Mouse (Mus musculus) G1E-ER4 (cell line): ENCODE results near the gene Camkk2. TPM values are rescaled to one million over a fixed set of nuclear protein-coding genes. Genes with fewer than 3 reads are reported as not detected.

Experiments
- GATA1 ChIP-seq: IDR thresholded peaks from one replicate; pipeline ENCODE4 v1.8.0; 2012; ENCODE audit warnings: low read length, inconsistent platforms
- polyA plus RNA-seq: library from polyadenylated mRNA; stranded (reverse); fragments of >175 nt; gene quantifications from 2 replicates; pipeline ENCODE4 v1.2.3, GENCODE M21; 2012

Camkk2 gene
- polyA plus RNA-seq, 1 experiment = 31.9 TPM

DNA sequence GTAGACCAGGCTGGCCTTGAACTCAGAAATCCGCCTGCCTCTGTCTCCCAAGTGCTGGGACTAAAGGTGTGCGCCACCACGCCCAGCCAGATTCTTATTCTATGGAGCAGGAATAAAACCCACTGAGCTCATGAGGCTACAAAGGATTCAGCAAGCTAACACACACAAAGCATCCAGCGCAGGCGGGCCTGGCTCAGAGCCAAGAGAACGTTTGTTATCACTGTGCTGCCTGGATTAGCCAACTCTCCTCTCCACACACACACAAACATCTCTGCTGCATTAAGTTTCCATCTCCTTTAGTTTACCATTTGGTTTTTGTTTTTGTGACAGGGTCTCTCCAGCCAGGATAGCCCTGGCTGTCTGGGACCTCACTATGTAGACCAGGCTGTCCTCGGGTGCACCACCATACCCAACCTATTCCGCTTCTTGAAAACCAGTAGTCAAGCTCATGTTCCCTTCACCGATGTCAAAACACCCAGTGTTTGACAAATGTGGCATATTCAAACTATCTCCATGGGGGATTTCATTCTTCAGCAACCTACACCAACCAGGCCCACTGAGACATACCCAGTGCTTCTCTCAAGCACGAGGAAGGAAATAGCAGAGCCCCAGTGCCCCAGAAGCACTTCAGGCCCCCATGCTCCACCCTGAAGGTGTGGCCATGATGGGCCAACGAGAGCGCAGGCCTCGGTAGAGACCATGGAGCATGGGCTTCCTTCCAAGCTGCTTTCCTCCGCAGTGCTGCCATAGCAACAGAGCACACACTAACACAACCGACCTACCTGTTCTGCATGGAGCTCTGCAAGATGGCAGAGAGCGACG lies 19.6 kb upstream of the Camkk2 start:
- no peak for TF ChIP-seq GATA1

DNA sequence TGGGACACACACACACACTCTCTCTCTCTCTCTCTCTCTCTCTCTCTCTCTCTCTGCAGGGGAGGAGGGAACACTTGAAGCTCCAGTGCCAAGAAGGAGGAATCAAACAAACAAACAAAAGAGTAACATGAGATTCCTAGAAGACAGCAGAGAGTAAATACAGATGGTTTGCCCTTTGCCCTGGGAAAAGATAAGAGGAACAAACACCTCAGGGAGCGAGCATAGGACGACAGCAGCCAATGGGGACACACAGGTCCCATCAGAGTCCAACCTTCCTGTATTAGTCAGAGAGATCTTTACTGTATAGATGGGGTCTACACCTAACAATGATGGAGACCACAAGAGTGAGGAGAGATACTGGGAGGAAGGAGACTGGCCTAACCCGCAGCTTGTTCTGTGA lies 18.7 kb upstream of the Camkk2 start:
- TF ChIP-seq GATA1 = no peak

DNA sequence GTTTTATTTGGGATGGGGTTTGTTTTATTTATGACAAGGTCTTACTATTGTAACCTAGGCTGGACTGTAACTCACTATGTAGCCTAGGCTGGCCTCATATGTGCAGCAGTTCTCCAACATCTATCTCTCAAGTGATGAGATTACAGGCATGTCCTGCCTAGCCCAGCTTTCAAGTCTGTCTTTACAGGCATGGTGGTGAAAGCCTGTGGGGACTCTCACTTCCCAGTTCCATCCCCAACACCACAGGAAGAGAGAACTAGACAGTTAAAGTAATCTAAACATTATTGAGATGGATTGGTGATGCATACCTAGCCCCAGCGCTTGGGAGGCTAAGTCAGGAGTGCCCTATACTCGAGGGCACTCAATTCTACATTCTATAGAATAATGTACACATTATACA lies 9.5 kb upstream of the Camkk2 start:
- no peak for TF ChIP-seq GATA1

DNA sequence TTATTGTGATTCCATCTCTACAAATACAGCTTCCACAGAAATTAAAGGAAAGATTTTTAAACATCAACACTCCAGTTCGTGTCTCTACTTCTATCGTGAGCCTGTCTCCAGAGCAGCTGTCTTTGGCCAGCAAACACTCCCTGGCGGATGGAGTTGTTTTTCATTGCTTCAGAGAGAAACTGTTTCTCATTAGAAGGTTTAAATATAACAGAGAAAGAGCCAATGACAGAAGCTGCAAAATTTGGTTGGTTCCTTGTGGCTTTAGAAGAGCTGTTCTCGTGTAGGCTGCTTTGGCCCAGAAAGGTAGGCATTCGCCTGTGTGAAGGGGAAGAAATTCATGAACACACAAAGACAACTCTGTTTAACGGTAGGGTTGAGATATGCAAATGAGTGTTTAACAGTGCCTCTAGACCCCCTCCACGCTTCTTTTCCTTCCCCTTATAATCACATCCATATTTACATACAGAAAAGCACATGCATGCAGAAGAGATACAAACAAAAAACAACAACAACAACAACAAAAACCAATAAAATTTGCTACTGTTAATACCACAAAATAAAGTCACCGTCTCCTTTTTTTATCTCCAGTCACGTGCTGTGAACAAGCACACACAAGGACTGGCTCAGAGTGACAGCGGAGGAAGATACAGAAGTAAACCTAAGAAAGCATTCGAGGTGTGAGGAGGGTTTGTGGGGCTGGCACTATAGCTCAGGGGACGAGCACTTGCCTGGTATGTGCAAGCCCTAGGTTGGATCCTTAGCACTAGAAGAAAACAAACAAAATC lies 7.0 kb upstream of the Camkk2 start:
- no peak for TF ChIP-seq GATA1

DNA sequence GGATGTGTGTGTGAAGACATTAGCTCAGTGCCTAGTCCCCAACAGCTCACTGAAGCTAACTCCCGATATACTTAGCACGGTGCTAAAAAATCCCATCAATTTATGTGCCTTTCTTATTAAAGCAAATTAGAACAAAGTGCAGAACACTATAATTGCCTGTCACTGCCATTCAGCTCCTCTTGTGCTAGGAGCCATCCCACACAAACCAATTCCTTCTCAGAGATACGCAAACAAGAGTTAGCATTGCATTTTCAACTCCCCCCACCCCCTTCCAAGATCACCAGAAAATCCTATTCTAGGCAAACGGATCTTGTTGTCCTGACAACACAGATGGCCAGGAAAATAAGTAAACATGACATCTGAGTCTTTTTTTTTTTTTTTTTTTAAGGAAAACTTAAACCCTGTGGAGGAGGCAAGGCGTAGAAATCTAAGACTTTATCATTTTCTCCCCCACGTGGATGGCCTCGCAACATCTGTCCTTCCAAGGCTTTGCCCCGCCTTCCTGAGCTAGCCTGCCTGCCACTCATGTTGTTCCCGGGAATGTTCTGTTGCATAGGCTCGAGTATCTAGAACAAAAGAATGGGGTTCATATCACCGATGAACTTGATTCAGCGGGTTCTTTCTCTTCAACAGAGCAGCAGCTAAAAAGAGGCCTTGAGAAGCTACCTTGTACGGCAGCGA lies 4.7 kb upstream of the Camkk2 start:
- TF ChIP-seq GATA1 = no peak

DNA sequence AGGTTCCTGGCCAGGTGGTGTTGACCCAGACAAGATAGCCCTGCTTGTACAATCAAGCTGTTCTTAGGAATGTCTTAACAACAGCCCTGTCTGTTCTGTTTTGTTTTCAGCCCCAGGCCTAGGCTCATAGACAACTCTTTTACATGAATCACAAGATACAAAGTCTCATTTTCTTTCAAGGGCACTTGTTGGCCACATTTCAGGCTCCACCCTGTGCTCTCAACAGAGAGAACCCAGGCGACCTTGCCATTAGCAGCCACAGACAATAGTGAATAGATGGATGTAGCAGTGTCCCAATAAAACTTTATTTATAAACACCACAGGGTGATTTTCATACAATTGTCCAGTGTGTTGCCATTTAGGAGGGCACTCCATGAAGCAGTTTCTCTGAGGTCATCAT lies 2.9 kb upstream of the Camkk2 start:
- no peak for TF ChIP-seq GATA1

DNA sequence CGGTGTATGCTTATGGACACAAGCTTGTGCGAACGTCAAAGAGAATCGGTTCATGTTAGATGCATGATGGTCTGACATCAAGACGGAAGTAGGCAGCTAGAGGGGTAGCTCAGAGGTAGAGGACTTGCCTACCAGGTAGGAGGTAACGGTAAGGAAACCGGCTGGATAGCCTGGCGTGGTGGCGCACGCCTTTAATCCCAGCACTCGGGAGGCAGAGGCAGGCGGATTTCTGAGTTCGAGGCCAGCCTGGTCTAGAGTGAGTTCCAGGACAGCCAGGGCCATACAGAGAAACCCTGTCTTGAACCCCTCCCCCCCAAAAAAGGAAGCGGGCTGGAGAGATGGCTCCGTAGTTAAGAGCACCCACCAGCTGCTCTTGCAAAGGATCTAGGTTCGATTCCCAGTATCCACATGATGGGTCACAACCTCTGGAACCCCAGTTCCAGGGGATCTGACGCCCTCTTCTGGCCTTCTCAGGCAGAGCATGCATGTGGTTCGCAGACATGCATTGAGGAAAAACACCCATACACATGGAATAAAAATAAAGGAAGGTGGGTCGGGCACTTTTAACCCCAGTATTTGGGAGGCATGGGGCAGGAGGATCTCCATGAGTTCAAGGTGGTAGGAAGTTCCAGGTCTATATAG lies 1.7 kb upstream of the Camkk2 start:
- TF ChIP-seq GATA1 = no peak

DNA sequence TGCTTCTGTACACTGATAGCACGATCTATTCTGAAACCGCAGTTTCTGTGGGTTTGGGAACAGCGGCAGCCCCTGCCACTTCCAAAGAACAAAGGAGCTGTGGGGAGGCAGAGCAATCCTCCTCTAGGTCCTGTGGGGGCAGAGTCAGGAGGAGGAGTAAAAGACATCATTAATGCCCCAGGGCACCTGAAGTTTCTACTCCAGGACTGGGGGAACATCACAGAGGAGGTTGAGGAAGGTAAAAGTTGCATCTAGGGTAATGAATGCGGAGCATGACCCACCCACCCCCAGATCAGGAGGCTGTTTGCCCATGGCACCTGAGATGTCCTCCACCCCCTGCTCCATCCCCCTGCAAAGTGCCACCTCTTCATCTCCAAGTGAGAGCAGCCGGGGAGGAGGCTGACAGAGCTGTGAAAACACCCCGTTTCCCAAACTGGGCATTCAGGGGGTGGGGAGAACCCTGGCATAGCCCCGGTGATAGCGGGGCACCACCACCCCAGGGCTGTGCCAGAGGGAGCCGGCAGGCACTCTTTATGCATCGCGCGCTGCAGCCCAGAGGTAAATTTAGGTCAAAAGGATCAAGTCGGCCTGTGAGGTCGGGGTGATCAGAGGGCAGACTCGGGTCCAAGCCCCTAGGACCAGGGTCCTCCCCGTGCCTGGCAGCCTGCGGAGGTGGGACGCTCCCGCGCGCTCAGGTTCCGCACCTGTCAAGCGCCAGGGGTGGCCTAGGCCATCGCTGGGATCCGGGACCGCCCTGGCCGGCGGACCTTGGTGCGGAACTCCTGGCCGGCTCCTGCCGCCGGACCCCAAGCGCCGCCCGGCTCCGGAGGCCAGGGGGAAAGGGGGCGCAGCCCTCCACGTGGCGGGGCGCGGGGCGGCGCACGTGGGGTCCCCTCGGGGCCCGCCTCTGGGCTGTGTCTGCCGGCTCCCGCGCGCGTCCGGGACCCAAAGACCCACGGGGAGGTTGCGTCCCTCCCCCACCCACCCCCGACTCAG lies 680 bp downstream of the Camkk2 start:
- TF ChIP-seq GATA1 = no peak

DNA sequence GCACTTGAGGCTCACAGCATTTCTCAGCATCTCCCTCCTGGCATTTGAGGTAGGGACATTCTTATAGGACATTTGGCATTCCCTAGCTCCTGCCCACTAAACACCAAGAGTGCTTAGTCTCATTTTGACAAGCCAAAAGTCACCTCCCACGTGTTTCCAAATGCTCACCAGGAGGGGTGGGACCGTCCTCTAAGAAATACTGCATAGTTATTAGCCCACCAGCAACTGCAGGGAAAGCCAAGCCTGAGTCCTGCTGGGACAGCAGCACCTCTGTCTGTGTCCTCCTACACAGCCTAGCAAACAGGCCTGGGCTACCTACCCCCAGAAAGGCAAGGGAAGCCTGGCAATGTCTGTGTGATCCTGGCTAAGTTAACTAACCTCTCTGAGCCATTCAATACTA lies 1.9 kb downstream of the Camkk2 start:
- TF ChIP-seq GATA1 = no peak

DNA sequence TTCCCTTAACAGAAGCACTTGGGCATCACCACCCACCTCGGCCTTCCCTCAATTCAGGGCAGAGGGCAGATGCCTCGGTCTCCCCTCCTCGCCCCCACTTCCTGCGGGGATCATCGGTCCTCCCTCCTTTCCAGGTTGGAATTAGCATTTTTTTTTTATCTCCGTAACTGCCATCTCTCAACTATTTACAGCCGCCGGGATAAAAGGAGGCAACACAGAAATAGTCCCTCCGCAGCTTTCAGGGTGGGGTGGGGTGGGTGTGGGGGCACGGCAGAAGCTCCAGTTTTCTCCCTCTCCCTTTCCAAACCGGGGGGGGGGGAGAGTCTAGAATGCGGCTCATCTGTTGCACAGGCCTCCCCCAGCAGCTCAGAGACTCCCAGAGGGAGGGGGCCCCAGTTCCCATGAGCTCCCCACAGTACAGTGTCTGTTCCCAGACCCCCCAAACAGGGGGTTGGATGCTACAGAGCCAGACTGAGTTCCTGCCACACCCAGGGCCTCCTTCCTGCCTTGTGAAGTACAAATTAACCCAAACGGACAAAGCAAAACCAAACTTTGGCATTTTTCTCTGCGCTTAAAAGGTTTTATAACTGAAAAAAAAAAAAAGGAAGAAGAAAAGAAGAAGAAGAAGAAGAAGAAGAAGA lies 3.4 kb downstream of the Camkk2 start:
- TF ChIP-seq GATA1 = no peak

DNA sequence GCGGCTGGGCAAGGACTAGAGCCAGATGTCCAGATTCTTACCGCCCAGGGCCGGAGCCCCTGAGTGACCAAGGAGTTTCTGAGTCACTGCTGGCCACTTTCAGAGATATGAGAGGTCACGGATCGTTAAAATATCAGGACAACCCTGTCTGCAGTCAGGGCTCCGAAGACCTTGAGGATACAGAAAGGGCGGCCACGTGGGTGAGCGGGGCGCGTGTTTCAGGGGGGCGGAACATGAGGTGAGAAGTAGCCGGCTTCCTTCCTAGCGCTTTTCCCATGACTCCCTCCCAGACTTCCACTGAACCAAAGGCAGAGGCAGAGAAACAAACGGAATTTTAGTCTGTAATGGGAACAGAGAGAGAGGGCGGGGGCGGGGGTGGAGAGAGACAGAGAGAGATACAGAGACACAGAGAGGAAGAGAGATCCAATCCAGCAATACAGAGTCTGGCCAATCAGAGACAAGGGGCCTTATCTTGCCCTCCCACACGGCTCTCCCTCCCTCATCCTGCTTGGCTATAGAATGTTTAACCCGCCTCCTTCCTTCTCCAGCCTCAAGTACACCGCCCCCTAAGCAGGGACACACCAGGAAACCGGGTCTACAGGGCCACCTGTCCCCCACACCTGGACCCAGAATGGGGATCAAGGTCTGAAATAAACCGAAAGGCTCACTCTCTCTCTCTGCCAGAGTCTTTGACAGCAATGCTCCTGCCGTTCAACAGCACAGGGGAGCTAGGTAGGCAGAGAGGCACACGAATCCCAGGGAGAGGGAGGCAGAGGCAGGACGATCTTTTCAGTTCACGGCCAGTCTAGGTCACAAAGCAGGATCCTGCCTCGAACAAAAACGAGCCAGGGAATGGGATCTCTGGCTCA lies 4.2 kb downstream of the Camkk2 start:
- no peak for TF ChIP-seq GATA1

DNA sequence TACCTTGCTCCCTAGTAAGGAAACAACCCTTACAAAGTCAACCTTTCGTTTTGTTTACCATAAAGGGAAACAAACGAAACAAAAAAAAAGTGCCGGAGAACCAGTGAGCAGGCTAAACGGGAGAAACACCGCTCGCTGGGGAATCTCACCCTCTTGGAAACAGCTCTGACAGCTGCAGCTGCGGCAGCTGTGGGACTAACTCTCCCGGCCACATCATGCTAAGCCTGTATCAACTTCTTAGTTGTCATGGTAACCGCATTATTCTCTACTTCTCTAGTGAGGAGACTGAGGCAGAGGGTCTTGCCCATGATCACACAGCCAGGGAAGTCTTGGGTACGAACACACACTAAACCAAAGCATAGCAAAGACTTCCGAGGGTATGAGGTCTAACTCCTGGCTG lies 5.5 kb downstream of the Camkk2 start:
- TF ChIP-seq GATA1 = no peak

DNA sequence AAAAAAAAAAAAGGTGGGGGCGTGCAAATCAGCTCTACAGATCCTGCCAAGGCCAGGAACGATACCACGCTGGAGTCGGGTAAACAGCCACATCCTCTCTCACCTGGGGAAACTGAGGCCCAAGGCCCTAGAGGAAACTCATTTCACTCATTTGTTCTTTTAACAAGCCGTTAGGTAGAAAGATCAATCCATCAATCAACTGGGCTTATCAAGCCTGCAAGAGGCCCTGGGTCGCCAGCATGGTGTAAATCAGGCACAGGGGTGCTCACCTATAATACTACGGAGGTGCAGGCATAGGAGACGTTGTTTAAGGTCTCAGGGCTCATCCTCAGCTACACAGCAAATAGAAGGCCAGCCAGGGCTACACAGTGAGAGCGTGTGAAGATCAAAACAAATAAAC lies 7.8 kb downstream of the Camkk2 start:
- no peak for TF ChIP-seq GATA1
